Mouse (Mus musculus): ENCODE results near the gene Spag6l. TPM values are rescaled to one million over a fixed set of nuclear protein-coding genes. Genes with fewer than 3 reads are reported as not detected.

The Spag6l gene
- under 1 TPM; 0.16 to 0.26 TPM for polyA plus RNA-seq (2017; shearing (Covaris generic))

GRCm38 (mm10) chr16:16828757-16829615 is at the start of gene Spag6l:
Gene Spag6l (minus strand): TSS chr16:16829456.

GRCm38 (mm10) chr16:16870617-16871331 is 41.5 kb upstream of the Spag6l start, which contains the start of the genes Top3b and Vpreb1:
Gene Top3b (plus strand): TSS chr16:16870736.
Gene Vpreb1 (minus strand): TSS chr16:16870843.

DNA sequence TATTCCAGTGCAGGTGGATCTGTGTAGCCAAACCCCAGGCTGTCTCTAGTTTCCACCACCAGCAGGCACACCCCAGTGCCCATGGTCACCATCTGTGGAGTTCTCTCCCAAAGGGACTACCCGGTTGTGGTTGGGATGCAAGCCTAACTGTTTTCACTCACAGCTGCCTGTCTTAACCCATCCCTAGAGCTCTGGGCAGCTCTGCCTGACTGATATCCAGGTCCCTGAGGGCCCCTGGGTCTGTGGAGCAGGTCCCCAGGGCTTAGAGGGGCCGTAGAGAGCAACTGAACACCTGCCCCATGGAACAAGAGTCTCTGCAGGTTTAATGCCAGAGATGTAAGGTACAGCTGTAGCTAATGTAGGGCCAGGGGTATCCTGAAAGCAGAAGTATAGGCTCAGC is 34.7 kb upstream of the Spag6l start, which contains the start of gene Igll1:
Gene Igll1 (minus strand): TSS at position 8 of the 400 bp plus-strand sequence.

Other genes starting within 250 kb of the Spag6l start
- under 1 TPM; 0.18 to 0.49 TPM for gene Fgd4, start 228.9 kb downstream of the Spag6l start, polyA plus RNA-seq (2017; shearing (Covaris generic))
- gene Olfr19, start 153.1 kb downstream of the Spag6l start, polyA plus RNA-seq (2017; shearing (Covaris generic)): not detected
- under 1 TPM in 1 of 2 experiments, not detected in 1; 0.16 TPM for gene Igll1, start 34.5 kb upstream of the Spag6l start, polyA plus RNA-seq (2017; shearing (Covaris generic))
- 10 to 100 TPM; 77.2 to 78.6 TPM for gene Top3b, start 41.3 kb upstream of the Spag6l start, polyA plus RNA-seq (2017; shearing (Covaris generic))
- under 1 TPM; 0.37 to 0.86 TPM for gene Vpreb1, start 41.4 kb upstream of the Spag6l start, polyA plus RNA-seq (2017; shearing (Covaris generic))
- 10 to 100 TPM; 13.3 to 14.9 TPM for gene Ppm1f, start 67.0 kb upstream of the Spag6l start, polyA plus RNA-seq (2017; shearing (Covaris generic))
- gene Mapk1, start 153.9 kb upstream of the Spag6l start, polyA plus RNA-seq (2017; shearing (Covaris generic)): 100 to 1,000 TPM; 209 to 224 TPM
- 1 to 10 TPM; 3.9 to 4.4 TPM for gene Ypel1, start 240.2 kb upstream of the Spag6l start, polyA plus RNA-seq (2017; shearing (Covaris generic))

All from activated CD4-positive, CD25-positive, alpha-beta regulatory T cell (primary cell).